Comparison of ENCODE assay signal across 30 mouse cellular contexts in the genomic region with DNA sequence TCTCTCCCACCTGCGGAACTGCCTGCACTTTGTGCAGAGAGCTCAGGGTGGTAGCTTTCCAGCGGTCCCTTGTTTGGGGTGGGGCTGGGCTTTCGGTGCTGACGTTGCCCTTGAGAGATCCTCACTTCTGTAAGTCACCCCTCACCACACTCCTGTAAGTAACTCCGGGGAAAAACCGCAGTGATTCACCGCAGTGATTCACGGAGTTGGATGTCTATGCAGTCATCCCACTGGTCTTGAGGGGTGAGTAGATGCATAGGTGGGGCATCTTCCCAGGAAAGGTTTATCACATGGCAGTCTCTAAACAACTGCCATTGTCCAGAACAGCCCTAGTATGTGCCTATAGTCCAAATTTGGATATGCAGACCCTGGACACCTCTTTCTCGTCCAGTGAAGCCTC. TPM values are rescaled to one million over a fixed set of nuclear protein-coding genes. Genes with fewer than 3 reads are reported as not detected.
DNase-seq lines count a peak whose midpoint lies in the region; ATAC-seq and TF ChIP-seq lines count a peak whose summit lies in the region.
"Had no signal": no experiment of that assay in that cellular context is flagged by ENCODE, and none has a peak within 500 bp of the region (broad histone marks: within the 10 kb centered on the region; RNA-seq: fewer than 3 reads in every experiment).

No protein-coding gene starts in this region.

- no peak overlapping the region; the same call in 1 of the 2 replicates for H3K4me2 ChIP-seq in heart, embryonic 12.5 days
- H3K4me2 ChIP-seq in hindbrain, embryonic 11.5 days (replicated peaks; ENCODE audit: low read depth, low read length): no peak overlapping the region
- peak overlapping the region; percentile 61 for H3K4me2 ChIP-seq in myocyte (ENCODE audit: low read depth)
- H3K4me2 ChIP-seq: embryonic facial prominence, embryonic 12.5 days; forebrain, embryonic 12.5 days; hindbrain, embryonic 14.5 days; limb, embryonic 12.5 days; liver, embryonic 11.5 days; midbrain, embryonic 13.5 days had no signal

- no peaks in the 10 kb centered on the region for H3K9me3 ChIP-seq in heart, embryonic 10.5 days
- no peaks in the 10 kb centered on the region for H3K9me3 ChIP-seq in heart, embryonic 12.5 days (replicated peaks)
- no peaks in the 10 kb centered on the region for H3K9me3 ChIP-seq in hindbrain, embryonic 10.5 days
- no peaks in the 10 kb centered on the region for H3K9me3 ChIP-seq in hindbrain, embryonic 11.5 days (ENCODE audit: control insufficient read depth, low read length)
- H3K9me3 ChIP-seq: embryonic facial prominence, embryonic 12.5 days; forebrain, embryonic 12.5 days; limb, embryonic 12.5 days; midbrain, embryonic 13.5 days had no signal

- H3ac ChIP-seq in myocyte (ENCODE audit: control insufficient read depth, insufficient read length): no peak overlapping the region

- DNase-seq in heart, embryonic 10.5 days (ENCODE audit: low spot score): no peak
- no peak for DNase-seq in hindbrain, embryonic 10.5 days (ENCODE audit: low spot score)
- no peak for DNase-seq in hindbrain, embryonic 11.5 days (ENCODE audit: low spot score)
- DNase-seq in NIH3T3 (ENCODE audit: low read depth): peak; percentile 80
- DNase-seq in layer of hippocampus, postnatal 14 days (ENCODE audit: low spot score in 2 of 2): no peak
- no peak for DNase-seq in layer of hippocampus, adult 9-10 months (ENCODE audit: low spot score)
- DNase-seq: adrenal gland, adult 8-10 months; cerebellum, adult 2 months; cerebellum, postnatal 25 days; kidney, adult 8-10 months; kidney, postnatal 10 days; liver, postnatal 0 days; lung, postnatal 14 days had no signal

- peaks cover 15% of the 10 kb centered on the region for H3K4me1 ChIP-seq in heart, embryonic 10.5 days
- peaks cover 18% of the 10 kb centered on the region for H3K4me1 ChIP-seq in heart, embryonic 12.5 days (replicated peaks)
- 0 out of 2 replicates have a peak, but pooled peaks cover 7% of the 10 kb centered on the region for H3K4me1 ChIP-seq in hindbrain, embryonic 10.5 days (replicated peaks)
- no peaks in the 10 kb centered on the region for H3K4me1 ChIP-seq in hindbrain, embryonic 11.5 days (replicated peaks; ENCODE audit: control insufficient read depth, insufficient read depth, low read length)
- H3K4me1 ChIP-seq: embryonic facial prominence, embryonic 12.5 days; forebrain, embryonic 12.5 days; midbrain, embryonic 13.5 days had no signal

- H3K79me2 ChIP-seq in myocyte (ENCODE audit: control insufficient read depth, insufficient read depth): no peaks in the 10 kb centered on the region

- TF ChIP-seq POLR2A in myocyte (IDR thresholded peaks at IDR 0.05; ENCODE audit: insufficient read length, low read depth): no peak

- 65% methylated on average over 9 of the region's 9 CpGs for WGBS in heart, embryonic 10.5 days
- WGBS in heart, embryonic 12.5 days: 63% methylated on average over 9 of the region's 9 CpGs
- 87% methylated on average over 9 of the region's 9 CpGs for WGBS in hindbrain, embryonic 10.5 days
- 90% methylated on average over 9 of the region's 9 CpGs for WGBS in hindbrain, embryonic 11.5 days

- no peak overlapping the region for H3K9ac ChIP-seq in heart, embryonic 12.5 days
- no peak overlapping the region for H3K9ac ChIP-seq in hindbrain, embryonic 11.5 days (ENCODE audit: low read depth, low read length)
- H3K9ac ChIP-seq: embryonic facial prominence, embryonic 12.5 days; forebrain, embryonic 12.5 days; hindbrain, embryonic 14.5 days; limb, embryonic 12.5 days; liver, postnatal 0 days; midbrain, embryonic 13.5 days had no signal

- no peak overlapping the region for H3K4me3 ChIP-seq in heart, embryonic 10.5 days
- no peak overlapping the region for H3K4me3 ChIP-seq in heart, embryonic 12.5 days
- H3K4me3 ChIP-seq in hindbrain, embryonic 10.5 days: no peak overlapping the region
- H3K4me3 ChIP-seq in hindbrain, embryonic 11.5 days (ENCODE audit: low read depth, low read length): no peak overlapping the region
- no peak overlapping the region for H3K4me3 ChIP-seq in myocyte
- H3K4me3 ChIP-seq: embryonic facial prominence, embryonic 12.5 days; erythroblast, embryonic 14.5 days; forebrain, embryonic 12.5 days; limb, embryonic 12.5 days; midbrain, embryonic 13.5 days had no signal

- H3K27me3 ChIP-seq in heart, embryonic 10.5 days (ENCODE audit: insufficient read depth, poor library complexity, severe bottlenecking): no peaks in the 10 kb centered on the region
- H3K27me3 ChIP-seq in heart, embryonic 12.5 days (replicated peaks): no peaks in the 10 kb centered on the region
- H3K27me3 ChIP-seq in hindbrain, embryonic 10.5 days (ENCODE audit: insufficient read depth, poor library complexity, severe bottlenecking): no peaks in the 10 kb centered on the region
- no peaks in the 10 kb centered on the region for H3K27me3 ChIP-seq in hindbrain, embryonic 11.5 days (ENCODE audit: control insufficient read depth, insufficient read depth, low read length)
- no peaks in the 10 kb centered on the region for H3K27me3 ChIP-seq in myocyte (ENCODE audit: control insufficient read depth, insufficient read depth, insufficient read length)
- H3K27me3 ChIP-seq: embryonic facial prominence, embryonic 12.5 days; forebrain, embryonic 12.5 days; limb, embryonic 12.5 days had no signal

- no peak for ATAC-seq in heart, embryonic 12.5 days (ENCODE audit: insufficient number of reproducible peaks, low FRiP score)
- ATAC-seq in hindbrain, embryonic 11.5 days (ENCODE audit: low FRiP score): no peak
- ATAC-seq: inflammation-experienced regulatory T-cells, adult 6 months; liver, postnatal 0 days; midbrain, embryonic 13.5 days had no signal

- peak overlapping the region; percentile 82 for H3K27ac ChIP-seq in heart, embryonic 10.5 days
- no peak overlapping the region for H3K27ac ChIP-seq in heart, embryonic 12.5 days (ENCODE audit: poor library complexity, severe bottlenecking)
- H3K27ac ChIP-seq in hindbrain, embryonic 10.5 days: peak overlapping the region; percentile 12; the same call in 1 of the 2 replicates
- no peak overlapping the region for H3K27ac ChIP-seq in hindbrain, embryonic 11.5 days (ENCODE audit: low read depth, low read length)
- H3K27ac ChIP-seq: embryonic facial prominence, embryonic 12.5 days; forebrain, embryonic 12.5 days; hindbrain, embryonic 14.5 days; limb, embryonic 12.5 days; midbrain, embryonic 13.5 days had no signal

- no peaks in the 10 kb centered on the region for H3K36me3 ChIP-seq in heart, embryonic 10.5 days
- H3K36me3 ChIP-seq in heart, embryonic 12.5 days: no peaks in the 10 kb centered on the region
- no peaks in the 10 kb centered on the region for H3K36me3 ChIP-seq in hindbrain, embryonic 10.5 days
- H3K36me3 ChIP-seq in hindbrain, embryonic 11.5 days (ENCODE audit: control insufficient read depth, insufficient read depth, low read length): no peaks in the 10 kb centered on the region
- no peaks in the 10 kb centered on the region for H3K36me3 ChIP-seq in myocyte (ENCODE audit: control insufficient read depth, insufficient read depth)
- H3K36me3 ChIP-seq: embryonic facial prominence, embryonic 12.5 days; forebrain, embryonic 12.5 days; limb, embryonic 12.5 days; midbrain, embryonic 13.5 days had no signal

TF ChIP-seq in myocyte, 11 proteins besides CTCF, POLR2A, EP300 and RAD21:
- TF ChIP-seq CEBPB (IDR thresholded peaks at IDR 0.05; ENCODE audit: insufficient read depth, poor library complexity, severe bottlenecking) (no peak), USF1 (IDR thresholded peaks at IDR 0.05; ENCODE audit: low read depth) (peak; percentile 40)
TF ChIP-seq in myocyte: peak in this region for 1.

RNA-seq across cellular contexts. Expression of a gene that starts 30.0 kb away (rescaled TPM):
- polyA plus RNA-seq in heart, embryonic 10.5 days (2016; fragmentation: Nextera tagmentation; extraction: Ambion mirVana): 11.2 and 11.7 TPM in 2 replicates
- polyA plus RNA-seq in heart, embryonic 12.5 days (2016; fragmentation: Nextera tagmentation; extraction: Ambion mirVana): 23.8 and 27.1 TPM in 2 replicates
- polyA plus RNA-seq in hindbrain, embryonic 10.5 days (2016; fragmentation: Nextera tagmentation; extraction: Ambion mirVana): 3.2 and 3.6 TPM in 2 replicates
- polyA plus RNA-seq in hindbrain, embryonic 11.5 days (2014; fragmentation: Nextera tagmentation; extraction: Ambion mirVana): 3.5 and 4.7 TPM in 2 replicates
- polyA plus RNA-seq in myocyte (2012; fragmentation: generic; extraction: Trizol): 13.8 TPM
- total RNA-seq in layer of hippocampus, postnatal 14 days (2021): 10 to 100 TPM; 18.8 to 20.9 TPM
- total RNA-seq: megakaryocyte progenitor cell, adult 5-6 weeks had no signal

RNA-seq across cellular contexts. Expression of a gene that starts 51.4 kb away (rescaled TPM):
- polyA plus RNA-seq in heart, embryonic 10.5 days (2016; fragmentation: Nextera tagmentation; extraction: Ambion mirVana): not detected in 2 replicates
- polyA plus RNA-seq in heart, embryonic 12.5 days (2016; fragmentation: Nextera tagmentation; extraction: Ambion mirVana): not detected in 2 replicates
- polyA plus RNA-seq in hindbrain, embryonic 10.5 days (2016; fragmentation: Nextera tagmentation; extraction: Ambion mirVana): 0.12 TPM in 1 of 2 replicates, not detected in the other
- polyA plus RNA-seq in hindbrain, embryonic 11.5 days (2014; fragmentation: Nextera tagmentation; extraction: Ambion mirVana): not detected in 2 replicates
- not detected for polyA plus RNA-seq in myocyte (2012; fragmentation: generic; extraction: Trizol)
- total RNA-seq in layer of hippocampus, postnatal 14 days (2021): not detected
- total RNA-seq: adrenal gland, adult 8-10 months; gastrocnemius, postnatal 4 days; heart, postnatal 25 days; layer of hippocampus, postnatal 25 days; left cerebral cortex, postnatal 10 days; megakaryocyte progenitor cell, adult 5-6 weeks; monocyte, adult 5-6 weeks had no signal
- polyA plus RNA-seq: cerebellum, adult 2 months; embryonic facial prominence, embryonic 12.5 days; erythroblast, embryonic 14.5 days; forebrain, embryonic 12.5 days; hindbrain, embryonic 14.5 days; inflammation-experienced regulatory T-cells, adult 6 months; limb, embryonic 12.5 days; liver, embryonic 11.5 days; midbrain, embryonic 13.5 days; neural tube, embryonic 11.5 days had no signal

Comparison
In these comparisons a context has a peak if more than half of its experiments do, and no peak if none do; other contexts are left out.
1. H3K27ac ChIP-seq: peak in heart, embryonic 10.5 days (single experiment) and hindbrain, embryonic 10.5 days (single experiment); none in heart, embryonic 12.5 days (single experiment) and hindbrain, embryonic 11.5 days (single experiment).